Mouse (Mus musculus) skeletal muscle tissue, postnatal 0 days (tissue): ENCODE data around the gene Hmcn1. TPM values are rescaled to one million over a fixed set of nuclear protein-coding genes. Genes with fewer than 3 reads are reported as not detected.

Experiments
- polyA plus RNA-seq: library from polyadenylated mRNA; unstranded; fragments of >200 nt; fragmentation: Nextera tagmentation; extraction: Ambion mirVana; gene quantifications from 2 replicates; pipeline ENCODE4 v1.2.1, GENCODE M21; 2015

The Hmcn1 gene
- 2.1 and 2.3 TPM in 2 replicates for polyA plus RNA-seq

GRCm38 (mm10) chr1:150993162-150994064 is at the start of gene Hmcn1:
Gene Hmcn1 (minus strand): TSS chr1:150993435.

Other genes starting within 250 kb of the Hmcn1 start
- gene Gm47985, start 189.1 kb upstream of the Hmcn1 start, polyA plus RNA-seq, result 0.12 and 0.16 TPM in 2 replicates
- not detected in 2 replicates for gene Gm8947, start 198.9 kb upstream of the Hmcn1 start, polyA plus RNA-seq
- gene Gm47995, start 205.0 kb upstream of the Hmcn1 start, polyA plus RNA-seq, result 0.17 TPM in 1 of 2 replicates, not detected in the other
- gene 3110040M04Rik, start 210.7 kb upstream of the Hmcn1 start, polyA plus RNA-seq, result not detected in 2 replicates
- gene Gm47996, start 216.7 kb upstream of the Hmcn1 start, polyA plus RNA-seq, result not detected in 2 replicates